Mouse (Mus musculus) lung, postnatal 10 days (tissue): ENCODE measurements around the gene Icos.

Experiments used
- DNase-seq: peaks from one replicate; pipeline ENCODE4 v3.0.0; 2021

The Icos gene

GRCm38 (mm10) chr1:60977641-60978040, at the start of gene Icos:
Icos (plus strand) TSS chr1:60977927.
- DNase-seq = no peak

- DNase-seq = no peak
Measured at GRCm38 (mm10) chr1:60929036-60929435, 48.7 kb upstream of the Icos start.

- DNase-seq = no peak
Measured at GRCm38 (mm10) chr1:60930397-60930796, 47.3 kb upstream of the Icos start.

GRCm38 (mm10) chr1:60935968-60936581, 41.7 kb upstream of the Icos start:
- no peak for DNase-seq

GRCm38 (mm10) chr1:60936963-60937711, 40.6 kb upstream of the Icos start:
- DNase-seq = no peak

- DNase-seq = peak; percentile 6
Measured at GRCm38 (mm10) chr1:60938256-60938655, 39.5 kb upstream of the Icos start.

- no peak for DNase-seq
Measured at GRCm38 (mm10) chr1:60938974-60939373, 38.8 kb upstream of the Icos start.

GRCm38 (mm10) chr1:60940023-60940422, 37.7 kb upstream of the Icos start:
- DNase-seq = no peak

- no peak for DNase-seq
Measured at GRCm38 (mm10) chr1:60940620-60941019, 37.1 kb upstream of the Icos start.

GRCm38 (mm10) chr1:60941056-60942048, 36.4 kb upstream of the Icos start:
- DNase-seq = no peak

- DNase-seq = no peak
Measured at GRCm38 (mm10) chr1:60942921-60943320, 34.8 kb upstream of the Icos start.

GRCm38 (mm10) chr1:60945633-60946401, 31.9 kb upstream of the Icos start:
- DNase-seq = no peak

- DNase-seq = no peak
Measured at GRCm38 (mm10) chr1:60948112-60948511, 29.6 kb upstream of the Icos start.

GRCm38 (mm10) chr1:60952958-60953357, 24.8 kb upstream of the Icos start:
- DNase-seq = no peak

- DNase-seq = no peak
Measured at GRCm38 (mm10) chr1:60953686-60954085, 24.0 kb upstream of the Icos start.

- peak; percentile 20 for DNase-seq
Measured at GRCm38 (mm10) chr1:60954759-60955158, 23.0 kb upstream of the Icos start.

GRCm38 (mm10) chr1:60955186-60955585, 22.5 kb upstream of the Icos start:
- DNase-seq = no peak

GRCm38 (mm10) chr1:60956196-60956595, 21.5 kb upstream of the Icos start:
- DNase-seq = no peak

GRCm38 (mm10) chr1:60958287-60958686, 19.4 kb upstream of the Icos start:
- no peak for DNase-seq

GRCm38 (mm10) chr1:60959246-60959645, 18.5 kb upstream of the Icos start:
- DNase-seq = no peak

- peak; percentile 52 for DNase-seq
Measured at GRCm38 (mm10) chr1:60960451-60960850, 17.3 kb upstream of the Icos start.

- peak; percentile 79 for DNase-seq
Measured at GRCm38 (mm10) chr1:60961080-60961479, 16.6 kb upstream of the Icos start.

GRCm38 (mm10) chr1:60962095-60962494, 15.6 kb upstream of the Icos start:
- no peak for DNase-seq
